Mouse (Mus musculus): ENCODE data around the gene Rnf208.

GRCm38 (mm10) chr2:25210686-25211085 is 31.4 kb upstream of the Rnf208 start:
- no peak for TF ChIP-seq POLR2A (IDR thresholded peaks at IDR 0.05; ENCODE audit: borderline replicate concordance, insufficient read depth, low read length)
- TF ChIP-seq CTCF (IDR thresholded peaks at IDR 0.05; ENCODE audit: borderline replicate concordance, insufficient read depth, low read depth, low read length) = no peak

Measured in cerebellum, adult 2 months (tissue).